Mouse (Mus musculus): Measurements from ENCODE around the gene P2rx1.

The P2rx1 gene

DNA sequence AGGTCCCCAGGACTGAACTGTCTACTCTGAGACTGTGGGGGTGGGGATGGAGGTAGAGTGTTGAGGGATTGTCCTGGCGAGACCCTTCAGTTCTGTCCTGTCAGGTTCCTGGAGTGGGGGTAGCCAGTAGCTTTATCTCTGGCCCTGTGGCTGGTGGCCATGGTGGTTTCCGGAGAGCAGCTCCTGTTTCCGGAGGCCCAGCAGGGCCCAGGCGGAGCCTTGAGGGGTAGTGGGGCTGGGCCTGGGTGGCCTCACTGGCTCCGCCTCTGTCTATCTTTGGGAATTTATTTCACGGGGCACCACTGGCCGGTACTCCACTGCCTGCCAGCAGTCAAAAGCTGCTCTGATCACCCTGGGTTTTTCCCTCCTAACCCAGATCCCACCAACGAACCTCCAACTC lies at the start of gene P2rx1:
P2rx1 (plus strand) TSS at position 333 of the 400 bp plus-strand sequence.
- no peak for DNase-seq

DNA sequence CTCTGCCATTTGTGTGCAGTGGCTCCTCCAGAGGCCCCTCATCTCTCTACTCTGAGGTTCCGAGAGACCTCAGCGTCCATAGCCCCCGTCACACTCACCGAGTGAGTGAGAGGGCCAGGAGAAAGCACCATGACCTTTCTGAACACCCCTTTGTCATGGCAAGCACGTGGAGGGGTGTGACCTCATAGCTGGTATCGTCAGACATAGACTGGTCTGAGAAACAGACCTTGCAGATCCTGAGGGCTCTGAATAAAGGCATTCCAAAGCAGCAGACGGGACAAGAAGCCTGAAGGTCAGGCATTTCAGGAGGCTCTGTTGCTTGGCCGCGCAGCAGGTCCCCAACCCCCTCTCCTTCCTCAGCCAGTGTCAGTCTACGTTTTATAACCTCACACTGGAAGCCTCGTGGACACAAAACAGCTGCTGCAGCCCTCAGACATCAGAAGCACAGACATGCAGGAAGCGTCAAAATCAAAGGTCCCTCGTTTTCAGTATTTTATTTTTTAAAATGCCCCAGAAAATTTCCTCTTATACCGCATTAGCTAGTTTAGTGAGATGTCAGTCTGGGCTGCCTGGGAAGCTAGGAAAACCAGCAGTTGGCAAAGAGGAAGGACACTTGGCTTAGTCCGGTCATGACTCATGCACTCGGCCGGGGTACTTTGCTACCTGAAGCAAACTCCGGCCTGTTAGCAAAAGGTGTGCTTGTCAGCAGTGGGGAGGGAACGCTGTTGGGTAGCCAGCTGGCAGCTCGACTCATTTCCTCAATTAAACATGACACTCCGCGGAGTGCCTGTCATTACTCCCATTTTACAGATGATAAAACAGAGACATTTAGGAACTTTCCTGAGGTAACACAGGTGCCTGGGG lies 47.5 kb upstream of the P2rx1 start:
- DNase-seq: no peak

- DNase-seq: no peak
Measured at GRCm38 (mm10) chr11:72952226-72952625, 46.7 kb upstream of the P2rx1 start.

GRCm38 (mm10) chr11:72952697-72953096 lies 46.2 kb upstream of the P2rx1 start:
- no peak for DNase-seq

DNA sequence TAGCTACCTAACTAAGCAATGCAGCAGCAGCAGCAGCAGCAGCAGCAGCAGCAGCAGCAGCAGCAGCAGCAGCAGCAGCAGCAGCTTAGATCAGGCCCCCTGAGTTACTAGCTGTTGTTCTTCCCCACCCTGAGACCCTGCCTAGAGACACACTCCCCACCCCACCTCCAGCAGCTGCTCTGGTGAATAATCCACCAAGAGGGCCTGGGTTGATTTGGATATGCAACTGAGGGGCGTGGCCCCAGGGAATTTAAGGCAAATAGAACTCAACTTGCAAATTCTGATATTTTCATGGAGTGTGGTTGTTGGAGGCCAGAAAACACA lies 45.8 kb upstream of the P2rx1 start:
- no peak for DNase-seq

- peak in 1 of 2 experiments; percentile 48 for DNase-seq
Measured at GRCm38 (mm10) chr11:72953440-72954151, 45.3 kb upstream of the P2rx1 start.

- peak; percentile 41 to 50 for DNase-seq
Measured at GRCm38 (mm10) chr11:72954216-72954615, 44.7 kb upstream of the P2rx1 start.

GRCm38 (mm10) chr11:72955339-72955974 lies 43.4 kb upstream of the P2rx1 start:
- DNase-seq: no peak

- peak; percentile 47 for DNase-seq
Measured at GRCm38 (mm10) chr11:72957318-72957717, 41.6 kb upstream of the P2rx1 start.

DNA sequence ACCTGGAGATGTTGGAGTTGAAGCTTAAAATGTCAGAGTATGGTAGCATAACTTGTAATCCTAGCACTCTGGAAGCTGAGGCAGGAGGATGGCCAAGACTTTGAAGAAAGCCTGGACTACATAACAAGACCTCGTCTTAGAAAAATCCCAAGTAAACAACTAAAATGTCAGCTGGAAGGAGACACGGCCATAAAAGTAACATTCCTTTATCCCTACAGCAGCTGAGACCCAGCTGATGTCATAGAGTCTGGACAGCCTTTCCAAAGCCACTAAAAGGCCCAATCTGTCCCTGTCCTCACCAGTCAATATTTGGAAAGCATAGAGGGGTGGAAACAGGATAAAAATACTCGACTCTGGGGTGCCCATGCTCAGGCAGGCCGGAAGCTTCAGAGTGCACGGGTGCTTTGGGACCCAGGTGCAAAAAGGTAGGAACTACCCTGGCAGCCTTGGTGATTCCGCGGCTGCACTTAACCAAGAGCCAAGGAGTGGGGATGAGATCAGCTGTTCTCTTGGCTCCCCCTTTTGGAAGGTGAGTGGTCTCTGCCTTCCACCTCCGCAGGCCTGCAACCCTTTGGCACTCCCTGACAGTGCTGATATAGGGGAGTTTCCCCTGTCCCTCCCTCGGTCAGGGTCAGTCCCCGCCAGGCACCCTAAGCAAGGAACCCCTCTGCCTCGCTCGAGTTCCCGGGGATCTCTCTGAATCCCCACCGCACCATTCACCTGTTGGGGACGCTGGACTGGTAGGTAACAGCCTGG lies 38.8 kb upstream of the P2rx1 start:
- peak in 1 of 2 experiments; percentile 13 for DNase-seq

DNA sequence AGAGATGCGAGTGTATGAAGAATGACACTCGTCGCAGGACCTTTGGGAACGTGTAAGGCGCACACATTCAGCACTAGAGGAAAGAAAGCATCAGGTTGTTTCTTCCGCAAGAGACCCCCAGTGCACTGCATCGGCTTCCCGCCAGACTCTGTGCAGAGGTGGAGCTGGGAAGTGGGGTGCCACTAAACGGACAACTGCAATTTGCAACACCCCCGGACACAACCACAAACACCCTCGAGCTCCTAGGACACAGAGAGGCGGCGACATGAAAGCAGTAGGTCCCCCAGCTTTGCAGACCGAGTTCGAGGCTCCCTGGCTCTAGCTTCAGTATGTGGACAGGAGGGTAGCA lies 38.2 kb upstream of the P2rx1 start:
- DNase-seq: no peak

- peak; percentile 82 to 85 for DNase-seq
Measured at GRCm38 (mm10) chr11:72961072-72961980, 37.6 kb upstream of the P2rx1 start, which contains the start of gene Atp2a3. Gene Atp2a3 (plus strand): TSS chr11:72961169.

DNA sequence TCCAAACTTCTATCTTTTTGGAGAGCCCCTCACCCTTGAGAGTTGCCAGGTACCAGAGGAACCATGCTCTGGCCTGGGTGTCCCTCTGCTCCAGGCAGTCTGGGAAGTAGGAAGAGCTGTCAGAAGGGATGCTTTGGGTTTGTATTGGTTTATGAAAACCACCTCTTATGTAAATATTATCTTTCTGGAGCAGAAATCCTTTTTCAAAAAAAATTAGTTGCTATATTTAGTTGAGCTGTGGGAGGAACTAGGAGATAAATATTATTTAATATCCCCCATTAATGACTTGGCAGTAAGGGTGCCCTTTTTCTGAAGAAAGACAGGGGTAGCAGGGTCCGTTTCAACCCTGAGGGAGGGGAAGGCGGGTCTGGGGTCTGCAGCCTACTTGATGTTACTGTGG lies 36.5 kb upstream of the P2rx1 start:
- no peak for DNase-seq

- no peak for DNase-seq
Measured at GRCm38 (mm10) chr11:72963058-72963788, 35.7 kb upstream of the P2rx1 start.

- DNase-seq: peak; percentile 31 to 32
Measured at GRCm38 (mm10) chr11:72963789-72964294, 35.1 kb upstream of the P2rx1 start.

GRCm38 (mm10) chr11:72974995-72975503 lies 23.9 kb upstream of the P2rx1 start:
- DNase-seq: no peak

GRCm38 (mm10) chr11:72982516-72982915 lies 16.4 kb upstream of the P2rx1 start:
- DNase-seq: no peak

DNA sequence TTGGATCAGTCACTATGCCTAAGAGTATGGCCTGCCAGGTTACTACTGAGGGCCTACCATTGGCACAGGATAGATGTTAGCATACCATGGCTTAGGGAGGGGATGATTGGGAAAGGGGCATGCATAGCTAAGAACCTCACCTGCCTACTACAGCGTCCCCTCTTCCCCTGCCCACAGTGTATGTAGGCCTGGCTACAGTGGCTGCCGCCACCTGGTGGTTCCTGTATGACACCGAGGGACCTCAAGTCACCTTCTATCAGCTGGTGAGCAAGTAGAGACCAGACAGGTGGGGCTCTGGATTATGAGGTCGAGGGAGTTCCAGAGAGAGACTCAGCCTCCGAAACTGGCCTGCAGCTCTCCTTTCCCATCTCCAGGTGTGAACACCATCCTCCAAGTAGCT lies 15.6 kb upstream of the P2rx1 start:
- DNase-seq: peak; percentile 38

GRCm38 (mm10) chr11:72986745-72987144 lies 12.2 kb upstream of the P2rx1 start:
- peak; percentile 27 to 29 for DNase-seq

DNA sequence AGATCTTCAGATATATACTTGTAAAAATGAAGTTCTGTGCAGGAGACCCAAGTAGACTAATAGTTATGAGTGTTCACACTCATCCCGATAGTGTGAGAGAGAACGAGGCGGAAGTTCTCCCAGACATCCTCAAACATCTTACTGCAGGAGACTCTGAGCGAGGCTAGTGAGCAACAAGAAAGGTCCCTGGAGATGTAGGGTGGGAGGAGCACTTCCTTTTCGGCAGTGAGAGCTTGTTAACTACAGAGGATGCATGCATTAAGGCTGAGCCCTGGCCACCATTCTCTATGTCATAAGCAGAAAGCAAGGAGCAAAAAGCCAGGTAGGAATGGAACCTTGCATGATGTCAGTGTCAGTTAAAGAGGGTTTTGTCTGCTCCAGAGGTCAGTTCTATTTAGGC lies 11.7 kb upstream of the P2rx1 start:
- DNase-seq: peak; percentile 31 to 45

- no peak for DNase-seq
Measured at GRCm38 (mm10) chr11:72987807-72988206, 11.1 kb upstream of the P2rx1 start.

Measured in B cell, adult 2 months (primary cell).